Mouse (Mus musculus) cortical plate, adult 2 months (tissue): ENCODE measurements at regions not wholly inside any gene's neighbourhood (a gene's known extent, or its start where the extent isn't known, plus 50 kb on each side); places are given as distances from the start of the nearest gene placed in this dataset.

Source experiments
- CTCF ChIP-seq: fragments of 200-500 bp; IDR thresholded peaks from 2 replicates; pipeline ENCODE4 v1.5.1; 2011; ENCODE audit warnings: mild to moderate bottlenecking, control low read depth, low read length; ENCODE audit not compliant: insufficient read depth; ENCODE audit errors: extremely low read depth
- POLR2A ChIP-seq: fragments of 200-500 bp; IDR thresholded peaks from 2 replicates; pipeline ENCODE4 v1.6.1; 2011; ENCODE audit warnings: mild to moderate bottlenecking, low read length, control low read depth; ENCODE audit not compliant: insufficient read depth; ENCODE audit errors: extremely low read depth

DNA sequence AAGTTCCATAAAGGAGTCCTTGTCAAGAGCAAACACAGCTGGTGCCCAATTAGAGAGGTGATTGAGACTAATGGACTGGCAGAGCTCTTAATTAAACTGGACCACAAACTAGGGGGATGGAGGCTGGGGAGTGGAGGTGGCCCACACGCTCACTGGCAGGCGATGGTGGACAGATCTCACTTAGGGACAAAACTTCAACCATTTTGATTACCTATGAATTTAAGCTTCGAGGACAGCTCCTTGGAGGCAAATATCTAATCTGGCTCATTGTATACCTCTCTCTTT, 133.8 kb upstream of the Jun start:
- TF ChIP-seq POLR2A (no peak), CTCF (no peak)
